Mouse (Mus musculus): ENCODE measurements at regions not wholly inside any gene's neighbourhood (a gene's known extent, or its start where the extent isn't known, plus 50 kb on each side); places are given as distances from the start of the nearest gene placed in this dataset.

DNA sequence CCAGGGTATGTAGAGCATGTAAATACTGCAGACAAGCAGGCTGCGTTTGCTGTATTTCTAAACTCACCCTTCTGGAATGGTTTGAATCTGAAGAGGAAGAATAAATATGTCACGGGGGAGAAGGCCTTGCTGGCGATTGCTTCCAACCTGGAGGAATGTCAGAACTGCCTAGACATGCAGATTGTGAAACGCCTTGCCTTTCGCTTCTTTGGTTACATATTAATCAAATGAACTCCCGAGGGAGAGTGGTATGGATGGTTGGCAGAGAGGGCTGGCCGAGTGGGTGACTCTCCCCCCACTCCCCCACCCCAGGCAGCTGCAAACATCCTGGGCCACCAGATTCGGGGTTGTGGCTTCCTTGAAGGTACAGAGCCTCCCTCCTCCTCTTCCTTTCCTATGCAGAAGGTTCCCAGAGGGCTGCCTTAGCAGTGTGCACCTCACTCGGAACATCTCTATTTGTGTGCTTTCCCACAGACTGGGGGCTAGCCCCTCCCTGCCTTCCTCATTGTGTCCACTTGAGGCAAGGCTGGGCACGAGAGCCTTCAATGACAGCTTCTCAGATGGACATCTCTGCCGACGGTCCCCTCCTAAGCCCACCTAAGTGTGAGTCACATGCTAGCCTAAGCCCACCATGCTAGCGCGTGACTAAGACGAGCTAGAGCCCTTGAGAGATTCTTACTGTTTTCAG, 93.3 kb downstream of the Zfp281 start:
- TF ChIP-seq CTCF (IDR thresholded peaks at IDR 0.05; ENCODE audit: low read depth, low read length): no peak
- TF ChIP-seq POLR2A (IDR thresholded peaks at IDR 0.05; ENCODE audit: borderline replicate concordance, low read depth, low read length): no peak
